Mouse (Mus musculus): Measurements from ENCODE around the gene Sh2d1b2.
"Not testable (repeated sequence)": the region's sequence is repeated elsewhere in the genome, so short reads cannot be mapped to it uniquely, and the experiment has no call there.

Gene Sh2d1b2

DNA sequence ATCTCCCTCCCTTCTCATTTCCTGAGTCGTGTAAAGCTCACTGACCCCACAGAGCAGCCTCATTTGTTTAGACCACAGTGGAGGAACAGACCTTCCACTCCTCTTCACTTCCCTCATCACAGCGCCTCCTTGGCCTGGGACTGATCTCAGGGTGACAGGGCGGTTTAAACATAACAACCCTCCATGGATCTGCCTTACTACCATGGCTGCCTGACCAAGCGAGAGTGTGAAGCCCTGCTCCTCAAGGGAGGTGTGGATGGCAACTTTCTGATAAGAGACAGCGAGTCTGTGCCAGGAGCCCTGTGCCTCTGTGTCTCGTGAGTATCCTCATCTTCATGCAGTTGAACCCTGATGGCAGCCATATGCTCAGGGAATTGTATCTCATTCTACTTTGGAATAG is at the start of gene Sh2d1b2:
Gene Sh2d1b2 (plus strand): TSS at position 62 of the 400 bp plus-strand sequence.
- in situ Hi-C loops (cut with MseI, MboI), result not testable (repeated sequence)

DNA sequence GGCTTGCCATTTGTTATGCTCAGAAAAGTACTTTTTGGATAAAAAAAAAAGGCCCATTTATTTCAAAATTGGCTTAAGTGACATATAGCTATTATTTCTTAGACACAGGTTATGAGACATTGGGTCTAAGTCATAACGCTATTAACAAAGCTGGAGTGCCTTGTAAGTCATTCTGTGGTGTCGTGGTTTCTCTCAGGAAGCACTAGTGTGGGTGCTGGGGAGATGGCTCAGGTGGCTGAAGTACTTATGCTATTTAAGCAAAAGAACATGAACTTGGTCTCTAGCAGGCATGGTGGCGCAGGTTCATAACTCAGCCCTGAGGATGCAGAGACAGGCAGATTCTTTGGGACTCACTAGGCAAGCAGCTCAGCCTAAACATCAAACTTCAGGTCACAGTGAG is 47.4 kb upstream of the Sh2d1b2 start:
- in situ Hi-C loops (cut with MseI, MboI), result no loop called here

DNA sequence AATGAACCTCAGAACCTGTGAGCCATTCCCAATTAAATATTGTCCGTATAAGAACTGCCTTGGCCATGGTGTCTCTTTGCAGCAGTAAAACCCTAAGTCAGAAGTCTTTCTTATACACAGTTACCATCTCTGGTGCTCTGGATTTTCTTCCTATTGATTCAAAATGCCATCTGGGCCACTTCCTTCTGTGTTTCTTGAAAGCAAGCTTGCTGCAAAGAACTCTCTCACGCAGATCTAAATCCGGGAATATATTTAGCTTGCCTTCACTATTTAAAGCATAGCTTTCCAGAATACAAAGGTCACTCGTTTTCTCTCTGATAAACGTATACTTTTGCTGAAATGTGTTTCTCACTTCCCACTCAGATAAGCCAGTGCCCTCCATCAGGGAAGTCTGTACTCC is 46.0 kb upstream of the Sh2d1b2 start:
- in situ Hi-C loops (cut with MseI, MboI), result no loop called here

DNA sequence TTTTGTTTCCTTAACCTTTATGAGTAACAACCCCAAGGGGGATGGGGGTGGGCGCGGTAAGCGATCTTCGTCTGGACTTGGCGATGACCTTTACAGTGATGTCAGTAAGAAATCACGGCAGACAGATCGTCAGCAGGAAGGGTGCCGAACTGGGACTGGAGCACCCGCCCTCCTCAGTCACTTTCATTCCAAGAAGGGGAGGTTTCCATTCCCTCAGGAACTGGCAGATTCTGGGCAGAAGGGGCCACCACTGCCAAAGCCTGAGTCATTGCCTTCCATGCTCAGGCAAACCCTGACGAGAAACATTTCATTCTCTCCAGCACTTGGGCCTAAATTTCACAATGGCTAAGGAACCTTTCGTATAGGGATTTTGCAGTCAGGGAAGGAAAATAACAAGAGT is 43.9 kb upstream of the Sh2d1b2 start:
- in situ Hi-C loops (cut with MseI, MboI), result no loop called here

DNA sequence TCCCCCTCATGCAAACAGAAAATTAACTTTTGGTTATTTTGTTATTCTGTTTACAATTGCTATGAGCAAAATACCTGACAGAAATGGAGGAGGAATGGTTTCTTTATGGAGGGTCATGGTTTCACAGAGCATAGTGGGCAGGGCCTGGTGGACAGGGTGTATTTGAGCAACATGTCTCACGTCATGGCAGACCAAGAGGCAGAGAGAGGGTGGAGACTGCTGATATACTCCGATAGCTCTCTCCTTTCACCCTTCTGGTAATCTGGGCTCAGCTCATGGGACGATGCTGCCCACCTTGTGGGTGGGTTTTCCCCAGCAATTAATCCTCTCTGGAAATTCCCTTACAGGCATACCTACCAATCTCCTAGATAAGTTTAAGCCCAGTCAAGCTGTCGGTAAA is 42.3 kb upstream of the Sh2d1b2 start:
- in situ Hi-C loops (cut with MseI, MboI), result no loop called here

DNA sequence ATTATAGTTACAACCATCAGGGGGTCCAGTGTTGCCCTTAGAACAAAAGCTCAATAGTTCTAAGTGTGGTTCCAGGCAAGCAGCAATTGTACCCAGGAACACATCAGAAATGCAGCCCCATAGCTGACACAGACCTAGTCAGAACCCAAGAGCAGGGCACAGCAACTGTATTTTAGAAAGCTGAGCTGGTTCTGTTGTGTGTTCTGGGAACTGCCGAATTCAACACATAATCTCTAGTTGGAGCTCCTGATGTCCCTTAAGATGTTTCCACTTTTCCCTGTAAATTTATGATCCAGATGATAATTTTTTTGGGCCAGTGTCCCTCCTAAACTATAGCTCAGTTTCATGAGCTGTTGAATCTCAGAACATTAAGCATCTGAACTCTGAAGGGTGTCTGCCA is 40.6 kb upstream of the Sh2d1b2 start:
- in situ Hi-C loops (cut with MseI, MboI), result no loop called here

DNA sequence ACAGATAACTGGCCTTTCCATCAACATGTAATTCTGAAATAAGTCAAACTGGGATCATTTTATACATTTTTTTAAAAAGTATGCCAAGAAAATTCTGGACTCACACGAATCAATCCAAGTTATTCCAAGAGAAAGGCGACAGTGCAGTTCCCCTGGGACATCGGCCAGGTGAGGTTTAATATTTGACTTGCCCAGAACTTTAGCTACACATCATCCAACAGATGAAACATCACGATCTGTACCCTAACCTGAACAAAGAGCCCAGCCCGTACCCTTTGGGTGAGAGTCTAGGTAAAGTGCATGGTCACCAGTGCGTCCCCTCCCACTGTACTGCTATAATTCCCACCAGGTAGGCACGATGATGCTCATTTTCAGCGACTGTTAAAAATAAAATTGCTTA is 36.3 kb upstream of the Sh2d1b2 start:
- in situ Hi-C loops (cut with MseI, MboI), result no loop called here

DNA sequence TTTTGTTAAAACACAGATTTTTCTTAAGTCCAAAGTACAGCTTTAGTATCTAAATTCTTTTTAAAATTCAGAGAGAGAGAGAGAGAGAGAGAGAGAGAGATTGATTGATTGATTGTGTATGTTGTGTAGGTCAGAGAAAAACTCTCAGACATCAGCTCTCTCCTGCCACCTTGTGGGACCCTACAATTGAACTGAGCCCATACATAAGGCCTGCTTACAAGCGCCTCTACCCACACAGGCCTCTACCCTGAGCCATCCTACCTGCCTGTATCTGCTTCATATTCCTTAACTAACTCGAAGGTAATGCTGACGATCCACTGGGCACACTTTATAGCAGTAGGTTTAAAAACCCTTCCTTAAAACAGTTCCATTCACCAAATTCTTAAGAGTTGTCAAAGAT is 32.2 kb upstream of the Sh2d1b2 start:
- in situ Hi-C loops (cut with MseI, MboI), result no loop called here

DNA sequence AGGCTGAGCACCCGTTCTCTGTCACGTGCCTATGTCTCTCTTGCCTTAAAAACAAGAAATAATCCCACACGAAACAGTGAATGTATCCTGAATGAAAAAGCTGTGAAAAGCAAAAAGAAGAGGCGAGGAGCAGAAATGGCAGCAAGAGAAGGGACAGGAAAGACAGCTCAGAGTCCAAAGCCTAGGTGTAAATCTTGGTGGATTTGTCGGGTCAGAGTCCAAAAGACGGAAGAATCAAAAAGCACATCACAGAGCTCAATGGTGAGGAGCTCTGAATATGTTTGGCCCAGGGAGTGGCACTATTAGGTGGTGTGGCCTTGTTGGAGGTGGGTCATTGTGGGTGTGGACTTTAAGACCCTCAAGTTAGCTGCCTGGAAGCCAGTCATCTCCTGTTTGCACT is 26.2 kb upstream of the Sh2d1b2 start:
- in situ Hi-C loops (cut with MseI, MboI), result no loop called here

DNA sequence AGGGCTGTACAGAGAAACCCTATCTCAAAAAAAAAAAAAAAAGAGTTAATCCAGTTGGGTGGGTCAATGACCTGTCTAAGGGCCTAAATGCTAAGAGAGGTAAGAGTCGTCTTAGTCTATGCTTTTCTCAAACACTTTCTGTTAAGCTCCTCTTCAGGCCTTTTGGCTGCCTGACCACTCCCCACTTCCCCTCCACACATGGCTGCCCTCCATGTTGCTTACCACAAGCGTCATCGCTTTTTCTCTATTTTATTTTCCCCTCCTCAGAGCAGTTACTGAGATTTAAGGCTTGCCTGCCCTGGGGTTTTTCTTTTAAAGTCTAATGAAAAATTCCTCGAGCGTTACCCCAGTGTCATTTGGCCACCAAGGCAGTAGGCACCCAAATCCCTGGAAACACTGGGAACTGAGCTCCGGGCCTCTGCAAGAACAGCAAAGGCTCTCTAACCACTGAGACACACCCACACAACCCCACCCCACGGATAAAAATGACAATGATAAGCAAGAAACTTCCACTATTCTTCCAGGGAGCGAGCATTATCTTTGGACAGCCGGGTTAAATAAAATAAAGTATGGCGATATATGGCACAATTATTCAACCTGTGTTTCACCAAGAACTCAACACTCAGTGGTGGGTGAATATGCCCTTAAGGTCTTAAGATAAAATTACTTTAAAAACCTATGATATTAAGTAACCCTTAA is 19.2 kb upstream of the Sh2d1b2 start:
- in situ Hi-C loops (cut with MseI, MboI), result no loop called here

DNA sequence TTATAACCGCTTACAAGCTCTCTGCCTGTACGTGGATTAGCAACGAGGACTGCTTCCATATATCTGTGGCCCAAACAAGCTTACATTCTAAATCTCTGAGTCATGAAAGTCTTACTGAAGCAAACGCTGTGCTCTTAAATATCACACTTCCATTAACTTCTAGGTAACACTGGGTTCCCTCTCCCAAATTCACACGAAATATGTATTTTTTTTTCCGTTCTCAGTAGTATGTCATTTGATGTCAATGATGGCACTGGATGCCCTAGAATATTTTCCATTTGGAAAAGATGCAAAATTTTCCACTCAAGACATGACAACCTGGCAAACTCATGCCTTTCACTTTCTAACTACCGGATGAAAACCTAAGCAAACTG is 18.2 kb upstream of the Sh2d1b2 start:
- in situ Hi-C loops (cut with MseI, MboI), result no loop called here

DNA sequence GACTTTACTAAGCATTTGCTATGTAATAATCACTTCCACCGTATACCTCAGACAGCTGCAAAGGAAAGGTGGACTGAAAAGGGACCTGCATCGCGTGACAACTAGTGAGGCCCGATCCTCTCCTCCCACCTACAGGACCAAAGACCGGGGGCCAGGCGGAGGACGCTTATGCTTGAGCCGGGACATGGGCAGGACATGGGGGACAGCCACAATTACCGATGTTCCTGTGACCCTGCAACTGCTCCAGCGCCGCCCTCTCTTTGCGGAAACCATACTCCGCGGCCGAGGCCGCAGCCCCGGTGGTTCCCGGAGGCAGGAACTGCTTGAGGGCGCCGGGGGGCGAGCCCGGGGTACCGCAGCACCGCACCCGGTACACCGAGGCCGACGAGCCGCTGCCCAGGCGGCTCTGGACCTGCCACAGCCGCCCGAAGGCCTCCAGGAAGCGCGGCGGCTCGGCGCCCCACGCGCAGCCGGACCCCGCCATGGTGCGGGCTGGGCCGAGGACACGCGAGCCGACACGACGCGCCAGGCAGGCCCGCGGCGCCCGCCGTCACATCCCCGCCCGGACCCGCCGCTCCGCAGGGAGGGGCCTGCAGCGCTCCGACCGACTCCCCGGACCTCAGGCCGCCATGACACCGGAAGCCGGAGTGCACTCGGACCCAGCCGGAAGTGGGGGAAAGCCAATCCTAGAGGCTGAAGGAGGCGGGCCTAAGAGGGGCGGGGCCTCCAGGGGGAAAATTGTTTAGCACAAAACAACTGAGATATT is 17.6 kb upstream of the Sh2d1b2 start, which contains the start of gene Uhmk1:
Gene Uhmk1 (minus strand): TSS at position 641 of the 766 bp plus-strand sequence.
- in situ Hi-C loops (cut with MseI, MboI), result no loop called here

DNA sequence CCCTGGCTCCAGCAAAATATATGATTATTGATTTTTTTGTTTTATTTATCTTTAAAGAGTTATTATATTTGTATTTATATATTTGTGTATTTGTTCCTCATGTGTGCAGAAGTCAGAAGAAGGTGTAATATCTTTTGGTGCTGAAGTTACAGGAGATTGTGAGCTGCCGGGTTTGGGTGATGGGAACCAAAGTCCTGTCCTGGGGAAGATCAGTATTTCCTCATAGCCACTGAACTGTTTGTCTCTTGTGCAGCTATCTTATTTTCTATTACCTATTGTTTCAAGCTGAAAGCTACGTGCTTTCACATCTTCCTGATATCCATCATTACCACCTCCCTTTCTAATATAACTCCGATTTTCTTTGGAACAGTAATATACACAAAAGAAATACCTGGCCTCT is 17.0 kb upstream of the Sh2d1b2 start:
- in situ Hi-C loops (cut with MseI, MboI), result no loop called here

DNA sequence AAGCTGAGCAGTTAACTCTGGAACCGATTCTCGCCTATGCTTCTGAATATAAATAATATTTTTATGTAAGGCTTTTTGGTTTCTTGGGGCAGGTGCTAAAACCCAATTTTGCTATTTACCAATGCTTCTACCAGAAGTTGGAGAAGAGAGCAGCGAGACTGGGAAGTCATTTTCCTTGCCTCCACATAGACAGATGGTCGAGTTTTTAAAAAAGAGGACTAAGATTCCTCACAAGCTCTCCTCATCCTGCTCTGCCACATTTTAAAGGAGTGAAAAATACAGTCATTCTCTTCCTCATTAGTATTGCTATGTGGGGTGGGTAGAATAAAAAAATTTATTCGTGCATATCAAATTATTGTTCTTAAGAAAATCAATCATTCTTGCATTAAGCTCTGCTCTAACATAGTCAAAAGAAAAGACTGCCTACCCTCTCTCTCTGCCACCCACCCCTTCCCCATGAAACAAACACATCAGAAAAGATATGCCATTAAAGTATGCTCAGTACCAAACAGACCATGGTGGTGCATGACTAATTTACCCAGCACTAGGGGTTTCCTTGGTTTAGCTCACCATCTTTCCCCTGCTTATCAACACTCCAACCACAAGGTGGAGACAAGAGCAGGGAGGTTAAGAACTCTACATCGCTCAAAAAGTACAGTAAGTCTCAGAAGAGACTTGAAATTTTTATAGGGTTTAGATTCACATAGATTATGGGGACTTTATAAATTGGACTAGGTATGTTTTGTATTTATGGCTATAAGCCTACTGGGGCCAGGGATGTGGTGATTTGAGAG is 14.3 kb upstream of the Sh2d1b2 start:
- in situ Hi-C loops (cut with MseI, MboI), result no loop called here

DNA sequence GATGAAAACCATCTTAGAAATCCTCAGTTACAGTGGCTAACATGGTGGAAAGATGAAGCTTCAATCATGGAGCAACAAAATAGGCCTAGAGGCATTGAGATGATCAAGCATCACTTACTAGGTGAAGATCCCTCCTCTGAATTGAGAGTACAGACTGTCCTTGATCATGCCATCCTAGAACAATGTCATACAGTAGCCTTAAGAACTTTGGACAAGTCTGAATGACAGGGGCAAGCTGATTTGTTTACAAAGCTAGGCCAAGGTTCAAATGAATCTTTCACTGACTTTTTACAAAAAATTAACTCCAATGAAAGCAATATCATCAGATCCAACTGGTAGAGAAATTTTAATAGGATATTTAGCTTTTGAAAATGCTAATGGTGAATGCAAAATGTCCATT is 12.2 kb upstream of the Sh2d1b2 start:
- in situ Hi-C loops (cut with MseI, MboI), result no loop called here

DNA sequence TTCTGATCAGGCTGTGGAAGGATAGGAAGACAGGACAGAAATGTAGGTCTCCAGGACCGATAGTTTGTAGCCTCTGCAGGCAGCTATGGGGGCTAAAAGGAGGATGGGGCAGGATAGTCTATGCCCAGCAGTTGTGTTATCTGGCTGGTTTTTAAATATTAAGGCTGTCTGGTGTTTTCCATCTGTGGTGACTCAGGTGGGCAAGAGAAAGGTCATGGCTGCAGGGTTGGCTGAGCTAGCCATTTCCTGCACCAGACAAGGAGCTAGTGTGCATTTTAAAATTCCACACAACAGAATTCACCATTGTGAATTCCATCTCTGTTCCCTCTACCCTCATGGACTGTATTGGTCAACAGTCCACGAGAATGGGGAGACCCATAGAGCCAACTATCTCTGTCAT is 9.3 kb upstream of the Sh2d1b2 start:
- in situ Hi-C loops (cut with MseI, MboI), result no loop called here

DNA sequence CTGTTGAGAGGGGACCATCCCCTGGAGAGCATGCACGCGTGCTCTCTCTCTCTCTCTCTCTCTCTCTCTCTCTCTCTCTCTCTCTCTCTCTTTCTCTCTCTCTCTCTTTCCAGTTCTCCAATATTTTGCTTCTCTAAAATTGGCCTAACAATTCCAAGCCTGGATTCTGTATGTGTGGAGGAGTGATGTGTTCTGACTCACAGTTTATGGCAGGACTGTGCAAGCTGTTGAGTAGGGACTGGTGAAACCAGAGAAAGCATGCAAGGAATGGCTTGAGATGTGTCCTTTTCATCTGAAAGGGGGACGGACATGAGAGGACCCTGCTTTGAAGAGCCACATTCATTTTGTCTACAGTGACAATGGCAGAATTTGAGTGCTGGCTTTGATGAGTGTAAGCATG is 12.5 kb downstream of the Sh2d1b2 start:
- in situ Hi-C loops (cut with MseI, MboI), result no loop called here

DNA sequence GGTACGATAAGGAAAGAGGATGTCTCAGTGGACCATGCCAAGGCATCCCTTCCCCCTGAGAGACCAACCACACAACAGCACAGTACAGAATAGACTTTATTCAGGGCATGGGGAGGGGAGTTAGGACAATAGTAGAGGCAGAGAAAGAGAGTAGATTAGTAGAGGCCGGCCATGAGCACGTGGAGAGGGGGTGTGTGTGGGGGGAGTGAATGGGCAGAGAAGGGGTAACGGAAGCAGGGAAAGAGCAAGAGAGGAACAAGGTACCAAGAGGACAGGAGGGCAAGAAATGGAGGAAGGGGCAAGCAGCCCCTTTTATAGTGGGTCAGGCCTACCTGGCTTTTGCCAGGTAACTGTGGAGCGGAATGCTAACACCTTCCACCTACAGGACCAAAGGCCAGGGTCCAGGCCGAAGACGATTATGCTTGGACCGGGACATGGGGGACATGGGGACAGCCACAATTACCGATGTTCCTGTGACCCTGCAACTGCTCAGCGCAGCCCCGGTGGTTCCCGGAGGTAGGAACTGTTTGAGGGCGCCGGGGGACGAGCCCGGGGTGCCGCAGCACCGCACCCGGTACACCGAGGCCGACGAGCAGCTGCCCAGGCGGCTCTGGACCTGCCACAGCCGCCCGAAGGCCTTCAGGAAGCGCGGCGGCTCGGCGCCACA is 22.5 kb downstream of the Sh2d1b2 start:
- in situ Hi-C loops (cut with MseI, MboI), result no loop called here

DNA sequence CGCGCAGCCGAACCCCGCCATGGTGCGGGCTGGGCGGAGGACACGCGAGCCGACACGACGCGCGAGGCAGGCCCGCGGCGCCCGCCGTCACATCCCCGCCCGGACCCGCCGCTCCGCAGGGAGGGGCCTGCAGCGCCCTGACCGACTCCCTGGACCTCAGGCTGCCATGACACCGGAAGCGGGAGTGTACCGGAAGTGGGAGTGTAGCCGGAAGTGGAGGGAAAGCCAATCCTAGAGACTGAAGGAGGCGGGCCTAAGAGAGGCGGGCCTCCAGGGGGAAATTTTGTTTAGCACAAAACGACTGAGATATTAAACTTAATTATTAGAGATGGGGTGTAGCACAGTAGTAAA is 23.0 kb downstream of the Sh2d1b2 start:
- in situ Hi-C loops (cut with MseI, MboI), result no loop called here

DNA sequence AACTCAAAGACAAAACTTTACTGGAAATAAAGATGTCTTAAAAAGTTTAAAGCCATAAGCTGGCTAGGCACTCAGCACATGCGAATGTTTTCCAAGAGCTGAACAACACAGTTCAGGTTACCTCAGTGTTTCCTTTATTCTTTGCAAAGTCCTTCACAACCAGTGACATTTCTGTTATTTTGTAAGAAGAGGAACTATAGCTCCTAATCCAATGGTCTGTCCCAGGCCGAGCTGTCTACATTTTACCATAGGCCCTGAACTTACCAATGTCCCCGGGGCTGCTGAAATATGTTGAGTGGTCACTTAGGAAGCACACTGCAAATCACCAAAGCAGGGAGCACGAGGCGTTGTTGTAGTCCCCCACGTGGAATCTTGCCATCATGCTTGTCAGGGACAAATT is 37.7 kb downstream of the Sh2d1b2 start:
- in situ Hi-C loops (cut with MseI, MboI), result no loop called here

DNA sequence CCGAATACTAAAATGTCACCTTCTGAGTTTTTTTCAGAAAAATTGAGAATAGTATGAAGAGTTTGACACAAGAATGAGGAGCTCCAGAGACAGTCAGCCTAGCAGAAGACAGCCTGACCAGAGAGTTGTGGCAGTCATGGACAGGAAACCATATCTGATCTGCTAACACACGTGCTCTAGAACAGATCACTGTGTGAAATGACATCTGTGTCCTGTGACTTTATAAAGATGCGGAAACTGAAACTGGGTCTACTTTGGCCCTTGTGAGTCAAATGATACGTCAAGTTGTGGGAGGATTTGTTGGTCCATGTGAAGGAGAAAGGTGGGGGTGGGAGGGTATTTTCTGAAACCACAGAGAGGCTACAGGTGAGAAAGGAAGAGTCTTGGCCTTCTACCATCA is 38.1 kb downstream of the Sh2d1b2 start:
- in situ Hi-C loops (cut with MseI, MboI), result no loop called here

DNA sequence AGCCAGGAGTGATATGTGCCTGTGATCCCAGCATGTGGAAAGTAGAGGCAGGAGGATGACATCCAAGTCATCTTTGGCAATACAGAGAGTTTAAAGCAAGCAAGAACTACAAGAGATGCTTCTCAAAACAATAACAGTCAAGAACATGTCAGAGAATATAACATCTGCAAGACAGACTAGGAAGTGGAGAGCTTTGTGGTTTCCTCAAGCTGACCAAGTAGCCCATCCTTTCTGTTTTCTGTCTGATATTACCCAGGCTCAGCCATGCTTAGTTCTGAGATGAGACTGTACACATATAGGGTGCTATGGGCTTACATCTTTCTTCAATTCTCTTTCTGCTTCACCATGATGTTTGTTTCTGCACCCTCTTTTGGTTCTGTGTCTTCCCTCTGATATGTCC is 40.7 kb downstream of the Sh2d1b2 start:
- in situ Hi-C loops (cut with MseI, MboI), result no loop called here
